Mouse (Mus musculus) kidney, adult 2 months (tissue): Measurements from ENCODE around the gene Odf3l1. TPM values are rescaled to one million over a fixed set of nuclear protein-coding genes. Genes with fewer than 3 reads are reported as not detected.
A peak's percentile ranks its signal among the peaks of the same experiment; 100 is the strongest.

ENCODE experiments used
- DNase-seq: peaks from one replicate; pipeline ENCODE4 v3.0.0; 2021
- H3K27ac ChIP-seq: fragments of 200-500 bp; 2 replicates; pipeline ENCODE4 v1.5.1; 2012; ENCODE audit warnings: low read depth, low read length, control low read depth, inconsistent platforms; ENCODE audit not compliant: insufficient read depth
- H3K27me3 ChIP-seq: fragments of 200-500 bp; replicated peaks from 2 replicates; pipeline ENCODE4 v1.6.1; 2012; ENCODE audit warnings: mild to moderate bottlenecking, moderate library complexity, low read length, inconsistent platforms; ENCODE audit not compliant: control insufficient read depth, insufficient read depth
- H3K36me3 ChIP-seq: fragments of 200-500 bp; 2 replicates; pipeline ENCODE4 v1.6.1; 2012; ENCODE audit warnings: mild to moderate bottlenecking, moderate library complexity, low read length, inconsistent platforms; ENCODE audit not compliant: control insufficient read depth, insufficient read depth
- H3K4me1 ChIP-seq: fragments of 200-500 bp; 2 replicates; pipeline ENCODE4 v1.6.1; 2011; ENCODE audit warnings: low read length; ENCODE audit not compliant: control insufficient read depth, insufficient read depth
- H3K4me3 ChIP-seq: fragments of 200-500 bp; 2 replicates; pipeline ENCODE4 v1.5.1; 2011; ENCODE audit warnings: mild to moderate bottlenecking, low read depth, low read length, control low read depth; ENCODE audit not compliant: insufficient read depth
- CTCF ChIP-seq: fragments of 200-500 bp; conservative IDR thresholded peaks from 2 replicates; pipeline ENCODE4 v1.5.1; 2011; ENCODE audit warnings: low read depth, mild to moderate bottlenecking, control low read depth, low read length, moderate library complexity, mixed read lengths; ENCODE audit not compliant: insufficient read depth, insufficient read length
- POLR2A ChIP-seq: fragments of 200-500 bp; IDR thresholded peaks from one replicate; pipeline ENCODE4 v1.6.1; 2011; ENCODE audit warnings: low read depth, low read length, control low read depth
- WGBS: fragments of 180-500 bp; shearing (Covaris S2); methylation state at CpG from one replicate; pipeline ENCODE4 v1.1.7; 2018; 5-methylcytosine and 5-hydroxymethylcytosine counted together
- polyA plus RNA-seq: library from polyadenylated mRNA; depleted of rRNA; stranded (reverse); fragments of >200 nt; gene quantifications from 2 replicates; pipeline ENCODE4 v1.2.3, GENCODE M21; 2012

Odf3l1 gene
- polyA plus RNA-seq, 1 experiment: 2.0 TPM

GRCm38 (mm10) chr9:56835152-56835551 lies 29.3 kb downstream of the Odf3l1 start:
- H3K4me1 ChIP-seq: no peaks in the 10 kb centered on the region
- no peaks in the 10 kb centered on the region for H3K36me3 ChIP-seq
- no peak overlapping the region for H3K4me3 ChIP-seq
- H3K27me3 ChIP-seq: no peaks in the 10 kb centered on the region; the same call in 1 of the 2 replicates
- no peak overlapping the region for H3K27ac ChIP-seq
- DNase-seq: no peak
- no peak for TF ChIP-seq POLR2A
- TF ChIP-seq CTCF: no peak
- 72% methylated on average over 5 of the region's 5 CpGs for WGBS

- DNase-seq: peak; percentile 17
- Histone ChIP-seq H3K27ac (no peak overlapping the region), H3K4me1 (no peaks in the 10 kb centered on the region), H3K4me3 (no peak overlapping the region), H3K36me3 (no peaks in the 10 kb centered on the region), H3K27me3 (no peaks in the 10 kb centered on the region; the same call in 1 of the 2 replicates)
- 24% methylated on average over 6 of the region's 6 CpGs for WGBS
- TF ChIP-seq CTCF (no peak), POLR2A (no peak)
Measured at GRCm38 (mm10) chr9:56832900-56833299, 31.6 kb downstream of the Odf3l1 start.

DNA sequence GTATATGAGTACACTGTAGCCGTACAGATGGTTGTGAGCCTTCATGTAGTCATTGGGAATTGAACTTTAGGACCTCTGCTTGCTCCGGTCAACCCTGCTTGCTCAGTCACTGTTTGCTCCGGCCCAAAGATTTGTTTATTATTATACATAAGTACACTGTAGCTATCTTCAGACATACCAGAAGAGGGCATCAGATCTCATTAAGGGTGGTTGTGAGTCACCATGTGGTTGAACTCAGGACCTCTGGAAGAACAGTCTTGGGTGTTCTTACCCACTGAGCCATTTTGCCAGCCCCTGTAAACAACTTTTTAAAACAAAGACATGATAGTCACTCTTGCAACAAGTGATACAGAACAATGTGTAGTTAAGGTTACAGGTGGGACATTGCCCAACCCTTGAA lies 32.6 kb downstream of the Odf3l1 start:
- Histone ChIP-seq H3K4me3 (no peak overlapping the region), H3K27me3 (no peaks in the 10 kb centered on the region; the same call in 1 of the 2 replicates), H3K36me3 (no peaks in the 10 kb centered on the region), H3K4me1 (no peaks in the 10 kb centered on the region), H3K27ac (no peak overlapping the region)
- TF ChIP-seq POLR2A: no peak
- no peak for TF ChIP-seq CTCF
- WGBS: 91% methylated on average over 3 of the region's 3 CpGs
- no peak for DNase-seq

- Histone ChIP-seq H3K4me1 (no peaks in the 10 kb centered on the region), H3K27me3 (no peaks in the 10 kb centered on the region; the same call in 1 of the 2 replicates), H3K27ac (no peak overlapping the region), H3K36me3 (no peaks in the 10 kb centered on the region), H3K4me3 (no peak overlapping the region)
- peak; percentile 21 for DNase-seq
- WGBS: 47% methylated on average over 4 of the region's 4 CpGs
- no peak for TF ChIP-seq CTCF
- TF ChIP-seq POLR2A: no peak
Measured at GRCm38 (mm10) chr9:56830162-56830561, 34.3 kb downstream of the Odf3l1 start.

DNA sequence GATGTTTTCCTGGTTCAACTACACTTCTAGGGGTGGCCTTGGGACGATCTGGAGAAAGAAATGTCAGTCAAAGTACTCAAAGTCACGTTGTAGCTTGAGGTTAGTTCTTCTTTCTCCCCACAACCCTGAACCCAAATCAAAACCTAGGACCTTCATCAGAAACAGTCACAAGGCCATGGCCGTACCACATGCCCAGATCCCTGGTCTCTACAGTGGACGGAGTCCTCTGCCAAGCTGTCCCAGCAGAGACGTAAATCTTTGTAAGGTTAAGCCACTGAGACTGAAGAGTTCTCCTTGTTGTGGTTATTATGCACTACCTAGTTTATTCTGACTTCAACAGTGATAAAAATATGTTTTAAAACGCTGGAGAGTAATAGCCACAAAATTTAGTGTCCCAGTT lies 35.6 kb downstream of the Odf3l1 start:
- no peak for TF ChIP-seq POLR2A
- no peak for TF ChIP-seq CTCF
- Histone ChIP-seq H3K36me3 (no peaks in the 10 kb centered on the region), H3K27ac (no peak overlapping the region), H3K4me1 (peaks cover 2% of the 10 kb centered on the region; the same call in 1 of the 2 replicates), H3K27me3 (no peaks in the 10 kb centered on the region), H3K4me3 (no peak overlapping the region)
- WGBS: 86% methylated on average over 6 of the region's 6 CpGs
- DNase-seq: no peak

DNA sequence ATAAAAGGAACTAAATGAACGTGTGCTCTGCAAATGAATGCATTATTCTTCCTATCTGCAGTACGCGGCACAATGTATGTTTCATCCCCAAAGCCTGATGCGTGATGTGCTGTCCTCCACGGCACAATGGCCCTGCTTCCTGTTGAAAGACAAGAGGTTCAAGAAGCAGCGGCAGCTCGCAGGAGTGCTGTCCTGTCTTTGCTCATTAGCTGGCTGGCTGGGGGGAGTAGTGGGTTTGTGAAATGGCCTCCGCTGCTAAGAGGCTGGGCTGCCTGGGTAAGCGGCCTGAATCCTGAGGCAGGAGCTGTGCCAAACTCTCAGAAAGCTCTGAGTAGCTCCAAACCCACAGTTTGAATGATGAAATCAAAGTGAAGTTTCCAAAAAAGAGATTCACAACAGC lies 36.3 kb downstream of the Odf3l1 start:
- Histone ChIP-seq H3K4me1 (peaks cover 2% of the 10 kb centered on the region; the same call in 1 of the 2 replicates), H3K4me3 (no peak overlapping the region), H3K27ac (no peak overlapping the region), H3K27me3 (no peaks in the 10 kb centered on the region), H3K36me3 (no peaks in the 10 kb centered on the region)
- TF ChIP-seq CTCF (no peak), POLR2A (no peak)
- 61% methylated on average over 9 of the region's 9 CpGs for WGBS
- no peak for DNase-seq

- no peak for DNase-seq
- H3K4me3 ChIP-seq: no peak overlapping the region
- H3K36me3 ChIP-seq: no peaks in the 10 kb centered on the region
Measured at GRCm38 (mm10) chr9:56825476-56826213, 38.8 kb downstream of the Odf3l1 start.

More at GRCm38 (mm10) chr9:56825476-56826213, 38.8 kb downstream of the Odf3l1 start:
- 29% methylated on average over 21 of the region's 21 CpGs for WGBS
- no peak for TF ChIP-seq POLR2A
- no peak for TF ChIP-seq CTCF
- Histone ChIP-seq H3K27ac (no peak overlapping the region), H3K4me1 (peaks cover 2% of the 10 kb centered on the region; the same call in 1 of the 2 replicates), H3K27me3 (no peaks in the 10 kb centered on the region)
